In genomic region chr3:80200904-80201303, GRCm38 (mm10) we compare ENCODE assay signal across 15 mouse cellular contexts.
"Had no signal": no experiment of that assay in that cellular context is flagged by ENCODE, and none has a peak within 500 bp of the region (broad histone marks: within the 10 kb centered on the region; RNA-seq: fewer than 3 reads in every experiment).

No protein-coding gene starts in this region.

- ATAC-seq: liver, embryonic 12.5 days; midbrain, embryonic 15.5 days had no signal

- H3K4me1 ChIP-seq: kidney, embryonic 15.5 days; limb, embryonic 15.5 days; liver, embryonic 12.5 days; neural tube, embryonic 13.5 days had no signal

- H3K9ac ChIP-seq: kidney, embryonic 15.5 days; limb, embryonic 15.5 days; liver, embryonic 12.5 days; lung, embryonic 14.5 days; midbrain, embryonic 15.5 days; neural tube, embryonic 13.5 days had no signal

- H3K27ac ChIP-seq: kidney, embryonic 15.5 days; limb, embryonic 15.5 days; liver, embryonic 12.5 days; midbrain, embryonic 10.5 days; midbrain, embryonic 15.5 days; neural tube, embryonic 13.5 days had no signal

- H3K4me3 ChIP-seq: kidney, embryonic 15.5 days; limb, embryonic 15.5 days; liver, embryonic 12.5 days; midbrain, embryonic 10.5 days; midbrain, embryonic 15.5 days; neural tube, embryonic 13.5 days had no signal

- H3K9me3 ChIP-seq: kidney, embryonic 15.5 days; limb, embryonic 15.5 days; liver, embryonic 12.5 days; midbrain, embryonic 10.5 days; midbrain, embryonic 15.5 days; neural tube, embryonic 13.5 days had no signal

- H3K4me2 ChIP-seq: kidney, embryonic 15.5 days; limb, embryonic 15.5 days; liver, embryonic 12.5 days; lung, embryonic 14.5 days; midbrain, embryonic 15.5 days; neural tube, embryonic 13.5 days had no signal

- H3K36me3 ChIP-seq: kidney, embryonic 15.5 days; limb, embryonic 15.5 days; liver, embryonic 12.5 days; midbrain, embryonic 10.5 days; midbrain, embryonic 15.5 days; neural tube, embryonic 13.5 days had no signal

- H3K27me3 ChIP-seq: kidney, embryonic 15.5 days; limb, embryonic 15.5 days; liver, embryonic 12.5 days; midbrain, embryonic 15.5 days; neural tube, embryonic 13.5 days had no signal

- DNase-seq: kidney, adult 18-20 months; kidney, postnatal 14 days; lung, embryonic 14.5 days; lung, postnatal 10 days; lung, postnatal 4 days; retina, postnatal 1 day; right cerebral cortex, postnatal 25 days; thymus, adult 18-20 months; thymus, postnatal 14 days had no signal
